Mouse (Mus musculus): ENCODE results near the gene Fmnl1.

DNA sequence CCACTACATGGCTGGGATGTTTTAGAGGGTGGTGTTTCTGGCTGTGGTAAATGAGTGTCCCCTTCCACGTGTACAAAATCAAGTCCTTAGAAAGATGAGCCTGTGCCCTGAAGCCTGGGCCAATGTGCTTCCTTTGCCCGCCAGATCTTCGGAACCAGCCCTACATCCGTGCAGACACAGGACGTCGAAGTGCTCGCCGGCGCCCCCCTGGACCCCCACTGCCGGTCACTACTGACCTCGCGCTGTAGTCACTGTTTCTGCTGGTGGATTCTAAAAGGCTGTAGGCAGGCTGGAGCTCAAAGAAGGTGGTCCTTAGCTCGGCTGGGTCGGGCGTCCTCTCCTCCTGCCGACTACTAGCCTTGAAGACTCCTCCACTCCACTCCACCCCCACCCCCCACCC is 27.4 kb downstream of the Fmnl1 start:
- TF ChIP-seq CTCF (IDR thresholded peaks at IDR 0.05; ENCODE audit: borderline replicate concordance, control insufficient read depth, extremely low read depth, insufficient read depth, low read length, poor library complexity) (no peak), POLR2A (IDR thresholded peaks at IDR 0.05; ENCODE audit: control insufficient read depth, extremely low read depth, insufficient read depth, low read length, poor library complexity) (no peak)

All from thymus, adult 2 months (tissue).